Mouse (Mus musculus) lung, embryonic 16.5 days (tissue): ENCODE results near the gene Cyp27b1. TPM values are rescaled to one million over a fixed set of nuclear protein-coding genes. Genes with fewer than 3 reads are reported as not detected.
"Not testable (repeated sequence)": the region's sequence is repeated elsewhere in the genome, so short reads cannot be mapped to it uniquely, and the experiment has no call there.

Experiments used
- ATAC-seq: fragments of 200-750 bp; cut with Nextera tagmentation; 2 replicates; pipeline ENCODE4 v1.8.0; 2017; ENCODE audit warnings: low read depth, mild to moderate bottlenecking, moderate library complexity
- H3K27ac ChIP-seq: fragments of 300-500 bp; sonication (generic); 2 replicates; pipeline ENCODE4 v1.5.1; 2014; ENCODE audit warnings: mild to moderate bottlenecking, control low read depth, low read length
- H3K27me3 ChIP-seq: fragments of 300-500 bp; sonication (generic); 2 replicates; pipeline ENCODE4 v1.6.1; 2014; ENCODE audit warnings: low read depth, low read length, mixed read lengths; ENCODE audit not compliant: control insufficient read depth, insufficient read depth
- H3K36me3 ChIP-seq: fragments of 300-500 bp; sonication (generic); 2 replicates; pipeline ENCODE4 v1.6.1; 2014; ENCODE audit warnings: low read length; ENCODE audit not compliant: control insufficient read depth, insufficient read depth
- H3K4me1 ChIP-seq: fragments of 300-500 bp; sonication (generic); replicated peaks from 2 replicates; pipeline ENCODE4 v1.6.1; 2014; ENCODE audit warnings: low read length, mixed read lengths; ENCODE audit not compliant: control insufficient read depth, insufficient read depth
- H3K4me2 ChIP-seq: fragments of 300-500 bp; sonication (generic); 2 replicates; pipeline ENCODE4 v1.6.1; 2014; ENCODE audit warnings: low read depth, low read length, control low read depth
- H3K4me3 ChIP-seq: fragments of 300-500 bp; sonication (generic); 2 replicates; pipeline ENCODE4 v1.5.1; 2014; ENCODE audit warnings: mild to moderate bottlenecking, low read length, control low read depth
- H3K9ac ChIP-seq: fragments of 300-500 bp; sonication (generic); 2 replicates; pipeline ENCODE4 v1.6.1; 2014; ENCODE audit warnings: low read length, control low read depth
- H3K9me3 ChIP-seq: fragments of 300-500 bp; sonication (generic); 2 replicates; pipeline ENCODE4 v1.6.1; 2016; ENCODE audit warnings: low read length; ENCODE audit not compliant: control insufficient read depth
- whole genome bisulfite sequencing: fragments of 180-500 bp; shearing (Covaris S2); extraction: QIAGEN DNeasy Blood & Tissue Kit; methylation state at CpG from one replicate; pipeline ENCODE4 v1.1.7; 2014; 5-methylcytosine and 5-hydroxymethylcytosine counted together
- polyA plus RNA-seq: library from polyadenylated mRNA; unstranded; fragments of >200 nt; fragmentation: Nextera tagmentation; extraction: Ambion mirVana; gene quantifications from 2 replicates; pipeline ENCODE4 v1.2.1, GENCODE M21; 2015

Cyp27b1 gene
- polyA plus RNA-seq, 1 experiment from 2014 or later, result 0.11 TPM

- peaks cover 12% of the 10 kb centered on the region for H3K27me3 ChIP-seq
- peak overlapping the region; percentile 99 for H3K4me2 ChIP-seq
- 1% methylated on average over 46 of the region's 92 CpGs for WGBS
- ATAC-seq, result no peak; the same call in 1 of the 2 replicates
- no peaks in the 10 kb centered on the region for H3K9me3 ChIP-seq
- H3K27ac ChIP-seq, result peak overlapping the region; percentile 66
- H3K4me3 ChIP-seq, result peak overlapping the region; percentile 76
- peak overlapping the region; percentile 79 for H3K9ac ChIP-seq
- H3K4me1 ChIP-seq, result peaks cover 13% of the 10 kb centered on the region
- peaks cover 2% of the 10 kb centered on the region; the same call in 1 of the 2 replicates for H3K36me3 ChIP-seq
These were observed 11.3 kb downstream of the Cyp27b1 start for GRCm38 (mm10) chr10:127059174-127059967.

- peak within 1 kb of the TSS; percentile 66 for H3K27ac ChIP-seq
- H3K9ac ChIP-seq, result peak within 1 kb of the TSS; percentile 79
- peaks cover 8% of the 10 kb centered on the region for H3K36me3 ChIP-seq
- peaks cover 19% of the 10 kb centered on the region for H3K4me1 ChIP-seq
- under 1% methylated on average over 37 of the region's 72 CpGs for WGBS
- H3K27me3 ChIP-seq, result peaks cover 12% of the 10 kb centered on the region
- peak; percentile 19; the same call in 1 of the 2 replicates for ATAC-seq
- H3K9me3 ChIP-seq, result no peaks in the 10 kb centered on the region
- peak within 1 kb of the TSS; percentile 76 for H3K4me3 ChIP-seq
- peak within 1 kb of the TSS; percentile 99 for H3K4me2 ChIP-seq
These were observed 12.2 kb downstream of the Cyp27b1 start, which contains the start of gene March9 for GRCm38 (mm10) chr10:127059968-127060916. Gene March9, minus strand, starts transcription at chr10:127060184.

- H3K27me3 ChIP-seq, result peaks cover 12% of the 10 kb centered on the region
- H3K4me3 ChIP-seq, result no peak overlapping the region
- no peak overlapping the region for H3K9ac ChIP-seq
- no peak overlapping the region for H3K27ac ChIP-seq
- WGBS, result 42% methylated on average over 5 of the region's 5 CpGs
- H3K4me1 ChIP-seq, result peaks cover 19% of the 10 kb centered on the region
- peaks cover 16% of the 10 kb centered on the region for H3K36me3 ChIP-seq
- ATAC-seq, result no peak
- no peak overlapping the region for H3K4me2 ChIP-seq
- no peaks in the 10 kb centered on the region for H3K9me3 ChIP-seq
These were observed 13.0 kb downstream of the Cyp27b1 start for GRCm38 (mm10) chr10:127061085-127061484.

GRCm38 (mm10) chr10:127061513-127061912 lies 13.5 kb downstream of the Cyp27b1 start:
- ATAC-seq, result no peak
- Histone ChIP-seq H3K4me1 (peaks cover 19% of the 10 kb centered on the region), H3K27ac (no peak overlapping the region), H3K9me3 (no peaks in the 10 kb centered on the region), H3K9ac (no peak overlapping the region), H3K27me3 (peaks cover 12% of the 10 kb centered on the region), H3K4me2 (no peak overlapping the region), H3K4me3 (no peak overlapping the region), H3K36me3 (peaks cover 19% of the 10 kb centered on the region)
- WGBS, result 71% methylated on average over 2 of the region's 2 CpGs

GRCm38 (mm10) chr10:127062101-127062500 lies 14.1 kb downstream of the Cyp27b1 start:
- H3K9ac ChIP-seq, H3K4me3 ChIP-seq, H3K9me3 ChIP-seq, ATAC-seq, H3K4me2 ChIP-seq, H3K27ac ChIP-seq: not testable (repeated sequence)
- WGBS, result 81% methylated on average over 4 of the region's 4 CpGs
- Histone ChIP-seq H3K27me3 (peaks cover 12% of the 10 kb centered on the region), H3K4me1 (peaks cover 19% of the 10 kb centered on the region), H3K36me3 (peaks cover 24% of the 10 kb centered on the region)

GRCm38 (mm10) chr10:127062503-127062902 lies 14.5 kb downstream of the Cyp27b1 start:
- no peak overlapping the region for H3K9ac ChIP-seq
- 60% methylated on average over 5 of the region's 5 CpGs for WGBS
- no peak overlapping the region for H3K4me3 ChIP-seq
- H3K36me3 ChIP-seq, result peaks cover 28% of the 10 kb centered on the region
- H3K27ac ChIP-seq, result no peak overlapping the region
- H3K4me2 ChIP-seq, result no peak overlapping the region
- peaks cover 19% of the 10 kb centered on the region for H3K4me1 ChIP-seq
- ATAC-seq, result no peak
- H3K9me3 ChIP-seq, result no peaks in the 10 kb centered on the region
- H3K27me3 ChIP-seq, result peaks cover 12% of the 10 kb centered on the region

- H3K4me2 ChIP-seq, result peak within 1 kb of the TSS; percentile 75
- H3K27ac ChIP-seq, result peak within 1 kb of the TSS; percentile 59
- peaks cover 12% of the 10 kb centered on the region for H3K27me3 ChIP-seq
- H3K9ac ChIP-seq, result peak within 1 kb of the TSS; percentile 75
- H3K4me1 ChIP-seq, result peaks cover 21% of the 10 kb centered on the region
- H3K4me3 ChIP-seq, result peak within 1 kb of the TSS; percentile 67
- WGBS, result under 1% methylated on average over 46 of the region's 46 CpGs
- no peaks in the 10 kb centered on the region for H3K9me3 ChIP-seq
- ATAC-seq, result peak; percentile 93
- peaks cover 37% of the 10 kb centered on the region for H3K36me3 ChIP-seq
These were observed 15.3 kb downstream of the Cyp27b1 start, which contains the start of gene Cdk4 for GRCm38 (mm10) chr10:127063239-127063872. Gene Cdk4, plus strand, starts transcription at chr10:127063534.

GRCm38 (mm10) chr10:127063913-127064870 lies 16.1 kb downstream of the Cyp27b1 start:
- WGBS, result 7% methylated on average over 37 of the region's 37 CpGs
- peaks cover 24% of the 10 kb centered on the region for H3K4me1 ChIP-seq
- ATAC-seq, result no peak
- H3K9me3 ChIP-seq, result no peaks in the 10 kb centered on the region
- peaks cover 9% of the 10 kb centered on the region for H3K27me3 ChIP-seq
- H3K36me3 ChIP-seq, result peaks cover 39% of the 10 kb centered on the region
- H3K4me2 ChIP-seq, result peak overlapping the region; percentile 75
- H3K27ac ChIP-seq, result peak overlapping the region; percentile 37
- peak overlapping the region; percentile 67 for H3K4me3 ChIP-seq
- peak overlapping the region; percentile 75 for H3K9ac ChIP-seq
